Mouse (Mus musculus) olfactory bulb, adult 2 months (tissue): ENCODE measurements around the gene Slc22a16.

Experiments
- CTCF ChIP-seq: fragments of 200-500 bp; IDR thresholded peaks from 2 replicates; pipeline ENCODE4 v1.5.1; 2012; ENCODE audit warnings: low read depth, mild to moderate bottlenecking, low read length, moderate library complexity; ENCODE audit not compliant: insufficient read depth
- POLR2A ChIP-seq: fragments of 200-500 bp; IDR thresholded peaks from 2 replicates; pipeline ENCODE4 v1.6.1; 2012; ENCODE audit warnings: mild to moderate bottlenecking, low read depth, low read length, moderate library complexity; ENCODE audit not compliant: insufficient read depth

- TF ChIP-seq POLR2A (no peak), CTCF (no peak)
These were observed 45.9 kb upstream of the Slc22a16 start for GRCm38 (mm10) chr10:40524032-40524806.
